Comparison of ENCODE assay signal across 22 mouse cellular contexts in the genomic region with DNA sequence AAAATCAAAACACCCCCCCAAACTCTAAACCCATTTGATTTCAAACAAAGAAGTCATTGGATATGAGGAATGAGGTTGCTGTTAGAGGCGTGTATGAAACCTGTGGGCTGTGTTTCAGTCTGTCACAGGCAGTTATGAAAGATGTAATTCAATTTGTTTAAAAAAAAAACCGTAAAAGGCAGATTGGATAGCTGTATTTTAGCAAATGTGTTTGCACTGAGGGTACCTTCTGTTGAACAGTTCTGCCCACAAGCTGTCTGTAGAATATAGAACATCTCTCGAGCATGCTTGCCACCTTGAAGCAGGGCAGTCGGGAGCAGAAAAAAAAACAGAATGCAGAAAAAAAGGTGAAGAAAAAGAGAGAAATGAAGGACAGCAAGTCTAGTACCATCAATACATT.
DNase-seq lines count a peak whose midpoint lies in the region; ATAC-seq and TF ChIP-seq lines count a peak whose summit lies in the region.
"Had no signal": no experiment of that assay in that cellular context is flagged by ENCODE, and none has a peak within 500 bp of the region (broad histone marks: within the 10 kb centered on the region; RNA-seq: fewer than 3 reads in every experiment).

No protein-coding gene starts in this region.

- H3K36me3 ChIP-seq in forebrain, embryonic 14.5 days (ENCODE audit: control insufficient read depth, insufficient read depth, low read length), result no peaks in the 10 kb centered on the region
- no peaks in the 10 kb centered on the region for H3K36me3 ChIP-seq in forebrain, embryonic 12.5 days (replicated peaks)
- no peaks in the 10 kb centered on the region for H3K36me3 ChIP-seq in hindbrain, postnatal 0 days (ENCODE audit: insufficient read depth, low read length)
- no peaks in the 10 kb centered on the region for H3K36me3 ChIP-seq in hindbrain, embryonic 14.5 days (replicated peaks; ENCODE audit: control insufficient read depth, insufficient read depth)
- H3K36me3 ChIP-seq: embryonic facial prominence, embryonic 15.5 days; G1E; heart, embryonic 10.5 days; hindbrain, embryonic 15.5 days; limb, embryonic 12.5 days; liver, embryonic 13.5 days had no signal

- WGBS in forebrain, embryonic 14.5 days, result 69% methylated on average over 4 of the region's 4 CpGs
- WGBS in forebrain, embryonic 12.5 days, result 87% methylated on average over 4 of the region's 4 CpGs
- WGBS in hindbrain, postnatal 0 days, result 61% methylated on average over 4 of the region's 4 CpGs
- WGBS in hindbrain, embryonic 14.5 days, result 63% methylated on average over 4 of the region's 4 CpGs

- peak; percentile 36 for DNase-seq in forebrain, embryonic 14.5 days (ENCODE audit: low spot score)
- peak; percentile 4 for DNase-seq in hindbrain, postnatal 0 days (ENCODE audit: low spot score)
- DNase-seq in hindbrain, embryonic 14.5 days (ENCODE audit: low spot score), result no peak
- peak; percentile 39 for DNase-seq in right cerebral cortex, adult 18-20 months
- DNase-seq in right cerebral cortex, postnatal 4 days, result no peak
- no peak for DNase-seq in urinary bladder, adult 18-20 months (ENCODE audit: low spot score in 2 of 2)
- DNase-seq in gastrocnemius, postnatal 4 days (ENCODE audit: low spot score in 2 of 2), result no peak
- DNase-seq: adrenal gland, postnatal 10 days; cerebellum, adult 11 months; kidney, postnatal 36 days; liver, embryonic 13.5 days; lung, embryonic 14.5 days; lung, postnatal 36 days; thymus, postnatal 36 days had no signal

- no peak overlapping the region for H3K9ac ChIP-seq in forebrain, embryonic 14.5 days (ENCODE audit: low read length)
- H3K9ac ChIP-seq in forebrain, embryonic 12.5 days, result no peak overlapping the region
- H3K9ac ChIP-seq in hindbrain, postnatal 0 days (replicated peaks; ENCODE audit: low read length), result no peak overlapping the region
- no peak overlapping the region for H3K9ac ChIP-seq in hindbrain, embryonic 14.5 days
- H3K9ac ChIP-seq: embryonic facial prominence, embryonic 15.5 days; hindbrain, embryonic 15.5 days; limb, embryonic 12.5 days; liver, embryonic 13.5 days; lung, embryonic 14.5 days had no signal

- ATAC-seq in forebrain, embryonic 14.5 days, result peak; percentile 43; the same call in 1 of the 2 replicates
- no peak for ATAC-seq in forebrain, embryonic 12.5 days (ENCODE audit: low FRiP score)
- ATAC-seq in hindbrain, postnatal 0 days, result no peak
- ATAC-seq in hindbrain, embryonic 14.5 days (ENCODE audit: low FRiP score), result no peak
- ATAC-seq: activated CD4-positive, CD25-positive, alpha-beta regulatory T cell, adult 4 months; intestine, embryonic 16.5 days had no signal

- H3K9me3 ChIP-seq in forebrain, embryonic 14.5 days (replicated peaks; ENCODE audit: control insufficient read depth, low read length), result no peaks in the 10 kb centered on the region
- H3K9me3 ChIP-seq in forebrain, embryonic 12.5 days, result no peaks in the 10 kb centered on the region
- no peaks in the 10 kb centered on the region for H3K9me3 ChIP-seq in hindbrain, postnatal 0 days (ENCODE audit: low read length)
- H3K9me3 ChIP-seq in hindbrain, embryonic 14.5 days (ENCODE audit: control insufficient read depth, low read length), result no peaks in the 10 kb centered on the region
- H3K9me3 ChIP-seq: embryonic facial prominence, embryonic 15.5 days; G1E; heart, embryonic 10.5 days; hindbrain, embryonic 15.5 days; limb, embryonic 12.5 days; liver, embryonic 13.5 days had no signal

- peaks cover 14% of the 10 kb centered on the region for H3K4me1 ChIP-seq in forebrain, embryonic 14.5 days (ENCODE audit: control insufficient read depth, insufficient read depth, low read length)
- H3K4me1 ChIP-seq in forebrain, embryonic 12.5 days, result peaks cover 10% of the 10 kb centered on the region; the same call in 1 of the 2 replicates
- H3K4me1 ChIP-seq in hindbrain, postnatal 0 days (ENCODE audit: insufficient read depth, low read length), result no peaks in the 10 kb centered on the region
- no peaks in the 10 kb centered on the region; the same call in 1 of the 2 replicates for H3K4me1 ChIP-seq in hindbrain, embryonic 14.5 days (replicated peaks; ENCODE audit: control insufficient read depth, insufficient read depth, low read length)
- H3K4me1 ChIP-seq: heart, embryonic 10.5 days; liver, embryonic 13.5 days had no signal

- H3K27me3 ChIP-seq in forebrain, embryonic 14.5 days (replicated peaks; ENCODE audit: control insufficient read depth, insufficient read depth, low read length), result no peaks in the 10 kb centered on the region
- no peaks in the 10 kb centered on the region for H3K27me3 ChIP-seq in forebrain, embryonic 12.5 days
- no peaks in the 10 kb centered on the region for H3K27me3 ChIP-seq in hindbrain, postnatal 0 days (ENCODE audit: insufficient read depth, low read length)
- no peaks in the 10 kb centered on the region for H3K27me3 ChIP-seq in hindbrain, embryonic 14.5 days (ENCODE audit: control insufficient read depth, insufficient read depth, low read length)
- H3K27me3 ChIP-seq: embryonic facial prominence, embryonic 15.5 days; hindbrain, embryonic 15.5 days; limb, embryonic 12.5 days; liver, embryonic 13.5 days had no signal

- TF ChIP-seq CTCF in hindbrain, postnatal 0 days (IDR thresholded peaks at IDR 0.05; ENCODE audit: low read depth), result no peak

- no peak overlapping the region for H3K4me3 ChIP-seq in forebrain, embryonic 14.5 days (ENCODE audit: low read depth, low read length)
- no peak overlapping the region for H3K4me3 ChIP-seq in forebrain, embryonic 12.5 days (replicated peaks)
- no peak overlapping the region for H3K4me3 ChIP-seq in hindbrain, postnatal 0 days (ENCODE audit: low read length)
- H3K4me3 ChIP-seq in hindbrain, embryonic 14.5 days (replicated peaks; ENCODE audit: low read length), result no peak overlapping the region
- H3K4me3 ChIP-seq: embryonic facial prominence, embryonic 15.5 days; heart, embryonic 10.5 days; hindbrain, embryonic 15.5 days; limb, embryonic 12.5 days; liver, embryonic 13.5 days had no signal

- no peak overlapping the region for H3K27ac ChIP-seq in forebrain, embryonic 14.5 days (ENCODE audit: low read depth, low read length)
- no peak overlapping the region for H3K27ac ChIP-seq in forebrain, embryonic 12.5 days
- no peak overlapping the region for H3K27ac ChIP-seq in hindbrain, postnatal 0 days
- no peak overlapping the region for H3K27ac ChIP-seq in hindbrain, embryonic 14.5 days
- H3K27ac ChIP-seq: heart, embryonic 10.5 days; liver, embryonic 13.5 days had no signal

- H3K4me2 ChIP-seq in forebrain, embryonic 14.5 days (ENCODE audit: low read length), result no peak overlapping the region
- no peak overlapping the region for H3K4me2 ChIP-seq in forebrain, embryonic 12.5 days
- no peak overlapping the region for H3K4me2 ChIP-seq in hindbrain, postnatal 0 days (ENCODE audit: low read depth, low read length)
- no peak overlapping the region for H3K4me2 ChIP-seq in hindbrain, embryonic 14.5 days (replicated peaks)
- H3K4me2 ChIP-seq: embryonic facial prominence, embryonic 15.5 days; hindbrain, embryonic 15.5 days; limb, embryonic 12.5 days; liver, embryonic 13.5 days; lung, embryonic 14.5 days had no signal

Comparison
In these comparisons a context has a peak if more than half of its experiments do, and no peak if none do; other contexts are left out.
1. DNase-seq: peak in forebrain, embryonic 14.5 days (single experiment), hindbrain, postnatal 0 days (single experiment) and right cerebral cortex, adult 18-20 months (single experiment); none in hindbrain, embryonic 14.5 days (single experiment), right cerebral cortex, postnatal 4 days (single experiment), urinary bladder, adult 18-20 months (0 of 2) and gastrocnemius, postnatal 4 days (0 of 2).